Mouse (Mus musculus): Measurements from ENCODE around the gene Clip3. TPM values are rescaled to one million over a fixed set of nuclear protein-coding genes. Genes with fewer than 3 reads are reported as not detected.

The Clip3 gene
- polyA plus RNA-seq (2012; rRNA removed; ENCODE audit: low replicate concordance), result 21.3 and 27.3 TPM in 2 replicates

GRCm38 (mm10) chr7:30291215-30292131 lies at the start of gene Clip3:
Clip3 (plus strand) TSS chr7:30291728.

DNA sequence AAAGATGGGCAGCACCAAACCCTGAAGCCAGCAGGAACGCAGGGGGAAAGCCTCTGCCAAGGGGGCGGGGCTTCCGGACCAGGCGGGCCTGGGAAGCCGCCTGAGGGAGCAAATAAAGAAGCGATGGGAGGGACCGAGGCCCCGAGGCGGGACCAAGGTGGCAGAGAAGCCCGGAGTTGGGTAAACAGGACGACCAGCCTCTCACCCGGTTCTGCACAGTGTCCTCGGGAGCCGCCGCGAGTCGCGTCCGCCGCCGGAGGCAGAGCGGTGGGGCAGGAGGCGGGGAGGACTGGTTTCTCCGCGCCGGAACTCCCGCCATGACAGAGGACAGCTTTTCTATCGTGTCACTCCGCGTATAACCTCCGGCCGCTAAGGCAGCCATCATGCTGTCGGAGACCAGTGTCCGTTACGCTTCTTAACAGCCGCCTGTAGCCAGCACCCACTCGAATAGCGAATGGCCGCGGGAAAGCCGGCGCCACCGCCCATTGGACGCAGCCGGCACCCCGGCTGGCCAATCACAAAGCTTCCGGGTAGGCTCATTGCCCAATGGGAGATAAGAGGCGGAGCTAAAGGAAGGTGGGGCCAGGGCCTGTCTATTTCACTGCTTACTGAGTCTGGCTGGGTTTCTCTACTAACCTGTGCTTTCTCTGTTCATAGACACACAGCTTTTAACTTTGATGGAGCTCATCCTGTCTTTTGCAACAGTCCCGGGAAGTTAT lies 11.4 kb upstream of the Clip3 start, which contains the start of the genes Thap8 and Wdr62:
TSS of gene Thap8 (plus strand) at position 144 of the 719 bp plus-strand sequence.
TSS of gene Wdr62 (minus strand) at position 469 of the 719 bp plus-strand sequence.

DNA sequence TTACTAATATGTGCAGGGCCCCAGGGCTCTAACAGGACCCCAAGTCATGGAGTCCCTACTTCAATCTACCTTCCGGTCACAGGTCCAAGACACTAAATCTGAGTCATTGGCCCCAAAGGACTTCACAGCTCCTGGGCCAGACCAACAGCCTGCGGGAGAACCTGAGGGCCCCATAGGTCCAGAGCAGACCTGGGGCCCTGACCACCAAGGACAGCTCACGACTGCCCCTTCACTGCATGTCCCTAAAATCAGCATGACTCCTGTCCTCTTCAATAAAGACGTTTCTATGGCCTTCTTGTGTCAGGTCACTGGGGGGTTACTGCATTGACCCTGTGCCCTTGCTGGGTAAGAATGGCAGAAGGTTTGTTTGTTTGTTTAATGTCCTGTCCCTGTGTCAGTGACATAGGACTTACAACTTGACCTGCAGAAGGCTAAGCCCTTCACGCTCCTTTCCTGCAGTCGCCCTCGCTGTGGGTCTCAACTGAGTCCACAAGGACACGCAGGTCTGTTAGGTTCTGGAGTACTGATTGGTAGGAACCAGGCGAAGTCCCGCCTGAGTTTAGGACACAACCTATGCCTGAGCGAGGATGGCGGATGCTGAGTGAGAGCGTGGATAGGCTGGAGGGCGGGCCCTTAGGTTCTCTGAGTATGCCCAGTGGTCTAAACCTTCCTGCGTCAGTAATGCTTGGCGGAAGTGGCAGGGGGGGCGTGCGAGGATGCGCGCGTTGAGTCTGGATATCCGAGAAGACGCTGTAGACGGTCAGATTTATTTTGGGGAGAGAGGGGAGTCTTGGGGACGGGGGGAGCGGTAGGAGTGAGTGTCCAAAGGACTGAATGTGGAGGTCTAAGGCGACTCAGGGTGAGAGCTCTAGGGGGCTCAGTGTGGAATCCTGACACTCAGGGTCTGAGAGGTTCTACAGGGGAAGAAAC lies 16.8 kb downstream of the Clip3 start, which contains the start of gene Alkbh6:
TSS of gene Alkbh6 (plus strand) at position 642 of the 930 bp plus-strand sequence.

GRCm38 (mm10) chr7:30314721-30315155 lies 23.2 kb downstream of the Clip3 start, which contains the start of gene Syne4:
Syne4 (plus strand) TSS chr7:30314807.

GRCm38 (mm10) chr7:30321539-30322284 lies 30.2 kb downstream of the Clip3 start, which contains the start of gene E130208F15Rik:
E130208F15Rik (plus strand) TSS chr7:30321740.

DNA sequence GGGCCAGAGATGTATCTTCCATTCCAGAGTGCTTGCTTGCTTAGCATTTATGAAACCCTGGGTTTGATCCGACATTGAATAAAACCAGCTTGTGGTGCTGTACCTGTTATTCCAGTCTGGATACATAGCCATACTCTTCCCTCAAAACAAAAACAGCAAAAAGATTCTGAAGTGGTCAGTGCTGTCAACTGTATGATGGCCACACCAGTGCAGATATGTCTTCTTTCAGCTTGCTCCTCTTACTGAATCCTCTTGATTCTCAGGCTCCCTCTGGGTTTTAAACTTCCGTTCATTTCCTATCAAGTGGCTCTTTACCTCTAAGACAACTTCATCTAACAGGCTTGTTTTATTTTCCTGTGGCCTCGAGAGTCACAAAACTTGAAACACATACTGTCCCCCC lies 32.3 kb downstream of the Clip3 start, which contains the start of gene Sdhaf1:
TSS of gene Sdhaf1 (minus strand) at position 101 of the 400 bp plus-strand sequence.

Other genes starting within 250 kb of the Clip3 start
- gene Zfp14, start 240.3 kb upstream of the Clip3 start, polyA plus RNA-seq (2012; rRNA removed; ENCODE audit: low replicate concordance), result 1.4 and 5.3 TPM in 2 replicates
- gene Zfp82, start 218.8 kb upstream of the Clip3 start, polyA plus RNA-seq (2012; rRNA removed; ENCODE audit: low replicate concordance), result 0.48 and 0.73 TPM in 2 replicates
- gene Gm26920, start 201.3 kb upstream of the Clip3 start, polyA plus RNA-seq (2012; rRNA removed; ENCODE audit: low replicate concordance), result 0.10 TPM in 1 of 2 replicates, not detected in the other
- gene Zfp566, start 201.2 kb upstream of the Clip3 start, polyA plus RNA-seq (2012; rRNA removed; ENCODE audit: low replicate concordance), result 1.7 and 3.5 TPM in 2 replicates
- 12.3 and 36.1 TPM in 2 replicates for gene Zfp260, start 197.0 kb upstream of the Clip3 start, polyA plus RNA-seq (2012; rRNA removed; ENCODE audit: low replicate concordance)
- gene Zfp382, start 169.8 kb upstream of the Clip3 start, polyA plus RNA-seq (2012; rRNA removed; ENCODE audit: low replicate concordance), result 0.66 and 1.5 TPM in 2 replicates
- 6.4 and 14.2 TPM in 2 replicates for gene Zfp146, start 122.0 kb upstream of the Clip3 start, polyA plus RNA-seq (2012; rRNA removed; ENCODE audit: low replicate concordance)
- 13.9 and 170 TPM in 2 replicates for gene Cox7a1, start 107.6 kb upstream of the Clip3 start, polyA plus RNA-seq (2012; rRNA removed; ENCODE audit: low replicate concordance)
- 1,198 and 1,715 TPM in 2 replicates for gene Capns1, start 92.9 kb upstream of the Clip3 start, polyA plus RNA-seq (2012; rRNA removed; ENCODE audit: low replicate concordance)
- gene Polr2i, start 59.8 kb upstream of the Clip3 start, polyA plus RNA-seq (2012; rRNA removed; ENCODE audit: low replicate concordance), result 97.3 and 98.9 TPM in 2 replicates
- 33.0 and 33.5 TPM in 2 replicates for gene Tbcb, start 59.5 kb upstream of the Clip3 start, polyA plus RNA-seq (2012; rRNA removed; ENCODE audit: low replicate concordance)
- gene Ovol3, start 56.0 kb upstream of the Clip3 start, polyA plus RNA-seq (2012; rRNA removed; ENCODE audit: low replicate concordance), result not detected in 2 replicates
- gene Thap8, start 11.6 kb upstream of the Clip3 start, polyA plus RNA-seq (2012; rRNA removed; ENCODE audit: low replicate concordance), result 0.72 and 1.5 TPM in 2 replicates
- gene Wdr62, start 11.3 kb upstream of the Clip3 start, polyA plus RNA-seq (2012; rRNA removed; ENCODE audit: low replicate concordance), result 34.0 and 37.0 TPM in 2 replicates
- 159 and 218 TPM in 2 replicates for gene Alkbh6, start 17.0 kb downstream of the Clip3 start, polyA plus RNA-seq (2012; rRNA removed; ENCODE audit: low replicate concordance)
- 58.8 and 76.8 TPM in 2 replicates for gene Syne4, start 23.1 kb downstream of the Clip3 start, polyA plus RNA-seq (2012; rRNA removed; ENCODE audit: low replicate concordance)
- 0.52 and 2.0 TPM in 2 replicates for gene E130208F15Rik, start 30.0 kb downstream of the Clip3 start, polyA plus RNA-seq (2012; rRNA removed; ENCODE audit: low replicate concordance)
- gene Sdhaf1, start 32.2 kb downstream of the Clip3 start, polyA plus RNA-seq (2012; rRNA removed; ENCODE audit: low replicate concordance), result 18.7 and 40.8 TPM in 2 replicates
- gene Lrfn3, start 71.0 kb downstream of the Clip3 start, polyA plus RNA-seq (2012; rRNA removed; ENCODE audit: low replicate concordance), result 6.3 and 9.1 TPM in 2 replicates
- 324 and 410 TPM in 2 replicates for gene Tyrobp, start 122.0 kb downstream of the Clip3 start, polyA plus RNA-seq (2012; rRNA removed; ENCODE audit: low replicate concordance)
- gene Hcst, start 128.1 kb downstream of the Clip3 start, polyA plus RNA-seq (2012; rRNA removed; ENCODE audit: low replicate concordance), result 133 and 195 TPM in 2 replicates
- 16.2 and 37.4 TPM in 2 replicates for gene Nfkbid, start 130.0 kb downstream of the Clip3 start, polyA plus RNA-seq (2012; rRNA removed; ENCODE audit: low replicate concordance)
- 3.7 and 7.4 TPM in 2 replicates for gene Aplp1, start 153.8 kb downstream of the Clip3 start, polyA plus RNA-seq (2012; rRNA removed; ENCODE audit: low replicate concordance)
- gene Kirrel2, start 166.0 kb downstream of the Clip3 start, polyA plus RNA-seq (2012; rRNA removed; ENCODE audit: low replicate concordance), result 0.63 TPM in 1 of 2 replicates, not detected in the other
- 0.27 and 0.61 TPM in 2 replicates for gene Nphs1, start 166.6 kb downstream of the Clip3 start, polyA plus RNA-seq (2012; rRNA removed; ENCODE audit: low replicate concordance)
- gene Prodh2, start 201.9 kb downstream of the Clip3 start, polyA plus RNA-seq (2012; rRNA removed; ENCODE audit: low replicate concordance), result 1.4 TPM in 1 of 2 replicates, not detected in the other
- gene Arhgap33, start 243.3 kb downstream of the Clip3 start, polyA plus RNA-seq (2012; rRNA removed; ENCODE audit: low replicate concordance), result 10.7 and 22.5 TPM in 2 replicates

All from mammary gland, adult 2 months (tissue).